Mouse (Mus musculus) cerebellum, adult 2 months (tissue): ENCODE data around the gene Pnpla6.

Experiments used
- CTCF ChIP-seq: fragments of 200-500 bp; IDR thresholded peaks from 2 replicates; pipeline ENCODE4 v1.5.1; 2011; ENCODE audit warnings: low read depth, mild to moderate bottlenecking, control low read depth, low read length, moderate library complexity, borderline replicate concordance; ENCODE audit not compliant: insufficient read depth
- POLR2A ChIP-seq: fragments of 200-500 bp; IDR thresholded peaks from 2 replicates; pipeline ENCODE4 v1.6.1; 2011; ENCODE audit warnings: low read length, control low read depth, borderline replicate concordance; ENCODE audit not compliant: insufficient read depth

GRCm38 (mm10) chr8:3467886-3468545 lies 47.2 kb upstream of the Pnpla6 start:
- TF ChIP-seq CTCF (no peak), POLR2A (no peak)
